Mouse (Mus musculus) heart, embryonic 15.5 days (tissue): Measurements from ENCODE around the gene Ndc1. TPM values are rescaled to one million over a fixed set of nuclear protein-coding genes. Genes with fewer than 3 reads are reported as not detected.
"Not testable (repeated sequence)": the region's sequence is repeated elsewhere in the genome, so short reads cannot be mapped to it uniquely, and the experiment has no call there.

Experiments used
- ATAC-seq: fragments of 200-750 bp; cut with Nextera tagmentation; replicated peaks from 2 replicates; pipeline ENCODE4 v1.8.0; 2017; ENCODE audit warnings: low read depth, moderate TSS enrichment; ENCODE audit not compliant: insufficient number of reproducible peaks, insufficient read depth, low FRiP score
- H3K27ac ChIP-seq: fragments of 300-500 bp; sonication (generic); 2 replicates; pipeline ENCODE4 v1.5.1; 2015; ENCODE audit warnings: mild to moderate bottlenecking, inconsistent platforms
- H3K27me3 ChIP-seq: fragments of 300-500 bp; sonication (generic); 2 replicates; pipeline ENCODE4 v1.6.1; 2015; ENCODE audit warnings: inconsistent platforms
- H3K36me3 ChIP-seq: fragments of 300-500 bp; sonication (generic); 2 replicates; pipeline ENCODE4 v1.6.1; 2015; ENCODE audit warnings: mild to moderate bottlenecking, inconsistent platforms
- H3K4me1 ChIP-seq: fragments of 300-500 bp; sonication (generic); replicated peaks from 2 replicates; pipeline ENCODE4 v1.6.1; 2015; ENCODE audit warnings: inconsistent platforms
- H3K4me2 ChIP-seq: fragments of 300-500 bp; sonication (generic); 2 replicates; pipeline ENCODE4 v1.6.1; 2015; ENCODE audit warnings: inconsistent platforms, mild to moderate bottlenecking, moderate library complexity
- H3K4me3 ChIP-seq: fragments of 300-500 bp; sonication (generic); 2 replicates; pipeline ENCODE4 v1.5.1; 2015; ENCODE audit warnings: mild to moderate bottlenecking, inconsistent platforms
- H3K9ac ChIP-seq: fragments of 300-500 bp; sonication (generic); 2 replicates; pipeline ENCODE4 v1.6.1; 2015; ENCODE audit warnings: mild to moderate bottlenecking, inconsistent platforms
- H3K9me3 ChIP-seq: fragments of 300-500 bp; sonication (generic); replicated peaks from 2 replicates; pipeline ENCODE4 v1.6.1; 2016; ENCODE audit warnings: inconsistent platforms
- whole genome bisulfite sequencing: fragments of 180-500 bp; shearing (Covaris S2); methylation state at CpG from one replicate; pipeline ENCODE4 v1.1.7; 2015; ENCODE audit warnings: mixed read lengths; 5-methylcytosine and 5-hydroxymethylcytosine counted together
- polyA plus RNA-seq: library from polyadenylated mRNA; unstranded; fragments of >200 nt; fragmentation: Nextera tagmentation; extraction: Ambion mirVana; gene quantifications from 2 replicates; pipeline ENCODE4 v1.2.1, GENCODE M21; 2015

Gene Ndc1
- polyA plus RNA-seq, 1 experiment from 2014 or later, result 18.9 TPM

GRCm38 (mm10) chr4:107348529-107349310 lies 18.9 kb upstream of the Ndc1 start:
- H3K4me1 ChIP-seq, result 0 out of 2 replicates have a peak, but pooled peaks cover 5% of the 10 kb centered on the region
- ATAC-seq, result 0 out of 2 replicates have a peak, but pooled peaks have one; percentile 43
- H3K9ac ChIP-seq, result no peak overlapping the region
- peaks cover 3% of the 10 kb centered on the region; the same call in 1 of the 2 replicates for H3K36me3 ChIP-seq
- no peak overlapping the region for H3K4me2 ChIP-seq
- WGBS, result 64% methylated on average over 20 of the region's 20 CpGs
- H3K27ac ChIP-seq, result no peak overlapping the region
- H3K27me3 ChIP-seq, result no peaks in the 10 kb centered on the region
- H3K9me3 ChIP-seq, result no peaks in the 10 kb centered on the region
- H3K4me3 ChIP-seq, result no peak overlapping the region

- Histone ChIP-seq H3K9me3 (no peaks in the 10 kb centered on the region), H3K27ac (no peak overlapping the region), H3K4me1 (0 out of 2 replicates have a peak, but pooled peaks cover 5% of the 10 kb centered on the region), H3K4me3 (no peak overlapping the region), H3K36me3 (peaks cover 3% of the 10 kb centered on the region; the same call in 1 of the 2 replicates), H3K4me2 (no peak overlapping the region), H3K9ac (no peak overlapping the region), H3K27me3 (no peaks in the 10 kb centered on the region)
- 57% methylated on average over 8 of the region's 8 CpGs for WGBS
- ATAC-seq, result 0 out of 2 replicates have a peak, but pooled peaks have one; percentile 33
Observed at GRCm38 (mm10) chr4:107349311-107350008, 18.1 kb upstream of the Ndc1 start.

GRCm38 (mm10) chr4:107351368-107351767 lies 16.2 kb upstream of the Ndc1 start:
- H3K4me1 ChIP-seq, result 0 out of 2 replicates have a peak, but pooled peaks cover 5% of the 10 kb centered on the region

GRCm38 (mm10) chr4:107353612-107354011 lies 14.0 kb upstream of the Ndc1 start:
- no peak overlapping the region for H3K9ac ChIP-seq
- WGBS, result 79% methylated on average over 3 of the region's 3 CpGs
- H3K36me3 ChIP-seq, result peaks cover 3% of the 10 kb centered on the region; the same call in 1 of the 2 replicates
- no peaks in the 10 kb centered on the region for H3K9me3 ChIP-seq
- no peak overlapping the region for H3K4me2 ChIP-seq
- no peak overlapping the region for H3K27ac ChIP-seq
- no peak for ATAC-seq
- H3K4me1 ChIP-seq, result 0 out of 2 replicates have a peak, but pooled peaks cover 5% of the 10 kb centered on the region
- no peak overlapping the region for H3K4me3 ChIP-seq
- no peaks in the 10 kb centered on the region for H3K27me3 ChIP-seq

More at GRCm38 (mm10) chr4:107351368-107351767, 16.2 kb upstream of the Ndc1 start:
- Histone ChIP-seq H3K27ac (no peak overlapping the region), H3K27me3 (no peaks in the 10 kb centered on the region), H3K9me3 (no peaks in the 10 kb centered on the region), H3K36me3 (peaks cover 3% of the 10 kb centered on the region; the same call in 1 of the 2 replicates), H3K9ac (no peak overlapping the region), H3K4me2 (no peak overlapping the region), H3K4me3 (no peak overlapping the region)
- ATAC-seq, result no peak

GRCm38 (mm10) chr4:107354126-107354525 lies 13.5 kb upstream of the Ndc1 start:
- Histone ChIP-seq H3K4me3 (no peak overlapping the region), H3K4me2 (no peak overlapping the region), H3K9ac (no peak overlapping the region), H3K36me3 (peaks cover 3% of the 10 kb centered on the region; the same call in 1 of the 2 replicates), H3K27me3 (no peaks in the 10 kb centered on the region), H3K4me1 (0 out of 2 replicates have a peak, but pooled peaks cover under 1% of the 10 kb centered on the region), H3K27ac (no peak overlapping the region), H3K9me3 (no peaks in the 10 kb centered on the region)
- 84% methylated on average over 5 of the region's 5 CpGs for WGBS
- ATAC-seq, result no peak

GRCm38 (mm10) chr4:107354543-107354942 lies 13.0 kb upstream of the Ndc1 start:
- no peak overlapping the region for H3K27ac ChIP-seq
- no peak for ATAC-seq
- no peak overlapping the region for H3K4me2 ChIP-seq
- peaks cover 3% of the 10 kb centered on the region; the same call in 1 of the 2 replicates for H3K36me3 ChIP-seq
- no peak overlapping the region for H3K4me3 ChIP-seq
- H3K9ac ChIP-seq, result no peak overlapping the region
- WGBS, result 56% methylated on average over 4 of the region's 4 CpGs
- H3K4me1 ChIP-seq, result no peaks in the 10 kb centered on the region
- H3K27me3 ChIP-seq, result no peaks in the 10 kb centered on the region
- no peaks in the 10 kb centered on the region for H3K9me3 ChIP-seq

GRCm38 (mm10) chr4:107357172-107357571 lies 10.4 kb upstream of the Ndc1 start:
- H3K4me3 ChIP-seq, H3K9ac ChIP-seq, H3K9me3 ChIP-seq, H3K4me2 ChIP-seq, H3K36me3 ChIP-seq, H3K4me1 ChIP-seq, H3K27ac ChIP-seq, H3K27me3 ChIP-seq, ATAC-seq: not testable (repeated sequence)
- 55% methylated on average over 8 of the region's 8 CpGs for WGBS

GRCm38 (mm10) chr4:107358460-107358859 lies 9.1 kb upstream of the Ndc1 start:
- Histone ChIP-seq H3K4me3 (no peak overlapping the region), H3K9ac (no peak overlapping the region), H3K36me3 (no peaks in the 10 kb centered on the region), H3K27ac (no peak overlapping the region), H3K4me2 (no peak overlapping the region), H3K27me3 (no peaks in the 10 kb centered on the region), H3K9me3 (no peaks in the 10 kb centered on the region), H3K4me1 (no peaks in the 10 kb centered on the region)
- WGBS, result 89% methylated on average over 3 of the region's 3 CpGs
- no peak for ATAC-seq

- Histone ChIP-seq H3K9ac (no peak overlapping the region), H3K27ac (no peak overlapping the region), H3K4me1 (no peaks in the 10 kb centered on the region), H3K4me3 (no peak overlapping the region), H3K4me2 (no peak overlapping the region), H3K36me3 (no peaks in the 10 kb centered on the region), H3K9me3 (no peaks in the 10 kb centered on the region), H3K27me3 (no peaks in the 10 kb centered on the region)
- ATAC-seq, result no peak
- WGBS, result 82% methylated on average over 7 of the region's 7 CpGs
Observed at GRCm38 (mm10) chr4:107360457-107361145, 7.0 kb upstream of the Ndc1 start.

- Histone ChIP-seq H3K9me3 (no peaks in the 10 kb centered on the region), H3K4me2 (no peak overlapping the region), H3K27ac (no peak overlapping the region), H3K36me3 (no peaks in the 10 kb centered on the region), H3K4me3 (no peak overlapping the region), H3K4me1 (no peaks in the 10 kb centered on the region), H3K9ac (no peak overlapping the region), H3K27me3 (no peaks in the 10 kb centered on the region)
- no peak for ATAC-seq
- 72% methylated on average over 4 of the region's 4 CpGs for WGBS
Observed at GRCm38 (mm10) chr4:107362755-107363154, 4.8 kb upstream of the Ndc1 start.

GRCm38 (mm10) chr4:107363573-107363972 lies 4.0 kb upstream of the Ndc1 start:
- Histone ChIP-seq H3K4me1 (peaks cover 4% of the 10 kb centered on the region), H3K4me2 (no peak overlapping the region), H3K9me3 (no peaks in the 10 kb centered on the region), H3K27me3 (no peaks in the 10 kb centered on the region), H3K4me3 (no peak overlapping the region), H3K27ac (no peak overlapping the region), H3K9ac (no peak overlapping the region), H3K36me3 (no peaks in the 10 kb centered on the region)
- ATAC-seq, result no peak
- 75% methylated on average over 6 of the region's 6 CpGs for WGBS
